Mouse (Mus musculus): ENCODE data around the gene Rps6kl1. TPM values are rescaled to one million over a fixed set of nuclear protein-coding genes. Genes with fewer than 3 reads are reported as not detected.

Gene Rps6kl1
- total RNA-seq (2014; rRNA removed; ENCODE audit: low replicate concordance): 0.04 and 0.11 TPM in 2 replicates
- 0.95 and 1.1 TPM in 2 replicates for polyA plus RNA-seq (2015; fragmentation: Nextera tagmentation; extraction: Ambion mirVana)

GRCm38 (mm10) chr12:85151002-85151774, at the start of gene Rps6kl1:
Gene Rps6kl1 (minus strand): TSS chr12:85151264.
- Histone ChIP-seq H3K4me1 (ENCODE audit: control insufficient read depth, insufficient read depth) (no peaks in the 10 kb centered on the region), H3K4me2 (ENCODE audit: low read depth, low read length) (peak within 1 kb of the TSS; percentile 56), H3K27me3 (ENCODE audit: control insufficient read depth, insufficient read depth, low read length) (peaks cover 12% of the 10 kb centered on the region), H3K9me3 (replicated peaks; ENCODE audit: control insufficient read depth, low read length) (no peaks in the 10 kb centered on the region), H3K4me3 (ENCODE audit: low read depth, low read length) (peak within 1 kb of the TSS; percentile 32), H3K9ac (replicated peaks; ENCODE audit: low read depth, low read length) (no peak within 1 kb of the TSS), H3K36me3 (replicated peaks; ENCODE audit: control insufficient read depth, insufficient read depth, low read length) (no peaks in the 10 kb centered on the region), H3K27ac (ENCODE audit: low read depth) (no peak within 1 kb of the TSS)
- ATAC-seq (ENCODE audit: insufficient read depth, low read depth) (peak; percentile 74), DNase-seq (ENCODE audit: low spot score) (no peak)
- TF ChIP-seq CTCF (IDR thresholded peaks at IDR 0.05; ENCODE audit: low read depth) (no peak), EP300 (IDR thresholded peaks at IDR 0.05; ENCODE audit: low read depth) (no peak)
- 15% methylated on average over 28 of the region's 28 CpGs for WGBS

- no peak for ATAC-seq (ENCODE audit: insufficient read depth, low read depth)
- H3K27me3 ChIP-seq (ENCODE audit: control insufficient read depth, insufficient read depth, low read length): no peaks in the 10 kb centered on the region
- no peak for DNase-seq (ENCODE audit: low spot score)
- no peaks in the 10 kb centered on the region for H3K36me3 ChIP-seq (replicated peaks; ENCODE audit: control insufficient read depth, insufficient read depth, low read length)
- TF ChIP-seq EP300 (IDR thresholded peaks at IDR 0.05; ENCODE audit: low read depth) (no peak), CTCF (IDR thresholded peaks at IDR 0.05; ENCODE audit: low read depth) (no peak)
- H3K9ac ChIP-seq (replicated peaks; ENCODE audit: low read depth, low read length): no peak overlapping the region
- H3K4me2 ChIP-seq (ENCODE audit: low read depth, low read length): no peak overlapping the region
- no peak overlapping the region for H3K27ac ChIP-seq (ENCODE audit: low read depth)
- no peaks in the 10 kb centered on the region for H3K9me3 ChIP-seq (replicated peaks; ENCODE audit: control insufficient read depth, low read length)
- no peak overlapping the region for H3K4me3 ChIP-seq (ENCODE audit: low read depth, low read length)
- 94% methylated on average over 1 of the region's 1 CpGs for WGBS
- peaks cover 14% of the 10 kb centered on the region for H3K4me1 ChIP-seq (ENCODE audit: control insufficient read depth, insufficient read depth)
Measured at GRCm38 (mm10) chr12:85199954-85200353, 48.9 kb upstream of the Rps6kl1 start.

GRCm38 (mm10) chr12:85197936-85198335, 46.9 kb upstream of the Rps6kl1 start:
- H3K4me3 ChIP-seq (ENCODE audit: low read depth, low read length): no peak overlapping the region
- DNase-seq (ENCODE audit: low spot score): no peak
- no peak overlapping the region for H3K27ac ChIP-seq (ENCODE audit: low read depth)
- 48% methylated on average over 8 of the region's 8 CpGs for WGBS
- TF ChIP-seq EP300 (IDR thresholded peaks at IDR 0.05; ENCODE audit: low read depth) (no peak), CTCF (IDR thresholded peaks at IDR 0.05; ENCODE audit: low read depth) (no peak)
- peaks cover 20% of the 10 kb centered on the region for H3K4me1 ChIP-seq (ENCODE audit: control insufficient read depth, insufficient read depth)
- ATAC-seq (ENCODE audit: insufficient read depth, low read depth): no peak
- no peak overlapping the region for H3K4me2 ChIP-seq (ENCODE audit: low read depth, low read length)
- H3K27me3 ChIP-seq (ENCODE audit: control insufficient read depth, insufficient read depth, low read length): no peaks in the 10 kb centered on the region
- H3K9me3 ChIP-seq (replicated peaks; ENCODE audit: control insufficient read depth, low read length): no peaks in the 10 kb centered on the region
- no peak overlapping the region for H3K9ac ChIP-seq (replicated peaks; ENCODE audit: low read depth, low read length)
- no peaks in the 10 kb centered on the region for H3K36me3 ChIP-seq (replicated peaks; ENCODE audit: control insufficient read depth, insufficient read depth, low read length)

- no peak for DNase-seq (ENCODE audit: low spot score)
- TF ChIP-seq CTCF (IDR thresholded peaks at IDR 0.05; ENCODE audit: low read depth): no peak
- no peak for TF ChIP-seq EP300 (IDR thresholded peaks at IDR 0.05; ENCODE audit: low read depth)
- Histone ChIP-seq H3K4me1 (ENCODE audit: control insufficient read depth, insufficient read depth) (peaks cover 26% of the 10 kb centered on the region), H3K4me3 (ENCODE audit: low read depth, low read length) (no peak overlapping the region), H3K27ac (ENCODE audit: low read depth) (no peak overlapping the region), H3K9ac (replicated peaks; ENCODE audit: low read depth, low read length) (no peak overlapping the region), H3K9me3 (replicated peaks; ENCODE audit: control insufficient read depth, low read length) (no peaks in the 10 kb centered on the region), H3K27me3 (ENCODE audit: control insufficient read depth, insufficient read depth, low read length) (no peaks in the 10 kb centered on the region), H3K4me2 (ENCODE audit: low read depth, low read length) (no peak overlapping the region), H3K36me3 (replicated peaks; ENCODE audit: control insufficient read depth, insufficient read depth, low read length) (no peaks in the 10 kb centered on the region)
- WGBS: 87% methylated on average over 7 of the region's 7 CpGs
- no peak for ATAC-seq (ENCODE audit: insufficient read depth, low read depth)
Measured at GRCm38 (mm10) chr12:85197371-85197770, 46.3 kb upstream of the Rps6kl1 start.

DNA sequence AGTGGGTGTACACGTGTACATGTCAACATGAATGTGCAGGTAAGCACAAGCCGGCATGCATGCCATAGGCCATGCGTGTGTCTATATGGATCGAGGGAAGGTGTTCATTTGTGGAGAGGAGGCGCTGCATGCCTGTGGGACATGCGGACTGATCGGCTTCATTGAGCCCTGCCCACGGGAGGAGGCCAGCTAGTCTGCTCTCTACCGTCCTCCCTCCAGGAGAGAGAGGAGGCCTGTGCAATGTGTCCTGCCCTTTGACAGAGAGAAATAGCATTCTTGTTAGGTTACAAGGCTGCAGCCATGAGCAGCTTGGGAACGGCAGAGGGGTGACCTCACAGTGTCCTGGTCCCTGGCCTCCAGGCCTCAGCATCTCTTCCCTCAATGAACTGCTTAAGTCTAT, 45.1 kb upstream of the Rps6kl1 start:
- no peak overlapping the region for H3K27ac ChIP-seq (ENCODE audit: low read depth)
- H3K4me2 ChIP-seq (ENCODE audit: low read depth, low read length): no peak overlapping the region
- TF ChIP-seq CTCF (IDR thresholded peaks at IDR 0.05; ENCODE audit: low read depth) (no peak), EP300 (IDR thresholded peaks at IDR 0.05; ENCODE audit: low read depth) (no peak)
- no peak for ATAC-seq (ENCODE audit: insufficient read depth, low read depth)
- no peaks in the 10 kb centered on the region for H3K9me3 ChIP-seq (replicated peaks; ENCODE audit: control insufficient read depth, low read length)
- no peak overlapping the region for H3K4me3 ChIP-seq (ENCODE audit: low read depth, low read length)
- no peaks in the 10 kb centered on the region for H3K36me3 ChIP-seq (replicated peaks; ENCODE audit: control insufficient read depth, insufficient read depth, low read length)
- H3K27me3 ChIP-seq (ENCODE audit: control insufficient read depth, insufficient read depth, low read length): no peaks in the 10 kb centered on the region
- DNase-seq (ENCODE audit: low spot score): no peak
- H3K4me1 ChIP-seq (ENCODE audit: control insufficient read depth, insufficient read depth): peaks cover 27% of the 10 kb centered on the region
- H3K9ac ChIP-seq (replicated peaks; ENCODE audit: low read depth, low read length): no peak overlapping the region
- WGBS: 68% methylated on average over 9 of the region's 10 CpGs
